Mouse (Mus musculus) liver, postnatal 0 days (tissue): ENCODE results near the gene Pttg1.

ENCODE experiments used
- CTCF ChIP-seq: sonication (generic); IDR thresholded peaks from 2 replicates; pipeline ENCODE4 v1.5.1; 2016; ENCODE audit warnings: antibody characterized with exemption, low read depth
- EP300 ChIP-seq: IDR thresholded peaks from 2 replicates; pipeline ENCODE4 v1.6.1; 2016; ENCODE audit warnings: antibody characterized with exemption, low read depth, mild to moderate bottlenecking

DNA sequence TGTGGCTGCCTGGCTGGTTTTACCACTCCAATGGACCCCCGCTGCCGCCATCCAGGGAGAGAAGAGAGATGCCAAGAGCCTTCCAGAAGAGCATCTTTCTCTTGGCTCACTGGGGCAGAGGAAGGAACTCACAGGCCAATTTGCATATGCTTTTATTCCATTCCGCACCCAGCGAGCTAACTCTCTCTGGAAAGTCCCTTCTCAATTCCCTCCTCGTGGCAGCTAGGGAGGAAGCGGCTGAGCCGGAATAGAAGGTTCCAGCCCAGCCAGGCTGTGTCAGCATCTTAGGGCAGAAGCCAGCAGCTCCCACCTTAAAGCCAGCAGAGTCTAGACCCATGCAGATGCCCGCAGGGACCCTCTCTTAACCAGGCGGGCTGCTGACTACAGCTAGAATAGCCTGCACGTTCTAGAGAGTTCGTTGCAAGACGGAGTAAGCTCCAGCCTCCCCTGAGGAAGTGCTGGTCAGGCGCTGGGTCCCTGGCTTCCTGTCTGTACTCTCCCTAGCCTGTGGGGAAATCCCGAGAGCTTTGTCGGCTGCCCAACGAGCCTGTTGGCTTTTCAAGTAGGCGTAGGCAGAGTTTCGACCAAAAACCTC lies 40.9 kb downstream of the Pttg1 start:
- TF ChIP-seq CTCF: no peak
- no peak for TF ChIP-seq EP300
